Mouse (Mus musculus): ENCODE measurements at regions not wholly inside any gene's neighbourhood (a gene's known extent, or its start where the extent isn't known, plus 50 kb on each side); places are given as distances from the start of the nearest gene placed in this dataset.

DNA sequence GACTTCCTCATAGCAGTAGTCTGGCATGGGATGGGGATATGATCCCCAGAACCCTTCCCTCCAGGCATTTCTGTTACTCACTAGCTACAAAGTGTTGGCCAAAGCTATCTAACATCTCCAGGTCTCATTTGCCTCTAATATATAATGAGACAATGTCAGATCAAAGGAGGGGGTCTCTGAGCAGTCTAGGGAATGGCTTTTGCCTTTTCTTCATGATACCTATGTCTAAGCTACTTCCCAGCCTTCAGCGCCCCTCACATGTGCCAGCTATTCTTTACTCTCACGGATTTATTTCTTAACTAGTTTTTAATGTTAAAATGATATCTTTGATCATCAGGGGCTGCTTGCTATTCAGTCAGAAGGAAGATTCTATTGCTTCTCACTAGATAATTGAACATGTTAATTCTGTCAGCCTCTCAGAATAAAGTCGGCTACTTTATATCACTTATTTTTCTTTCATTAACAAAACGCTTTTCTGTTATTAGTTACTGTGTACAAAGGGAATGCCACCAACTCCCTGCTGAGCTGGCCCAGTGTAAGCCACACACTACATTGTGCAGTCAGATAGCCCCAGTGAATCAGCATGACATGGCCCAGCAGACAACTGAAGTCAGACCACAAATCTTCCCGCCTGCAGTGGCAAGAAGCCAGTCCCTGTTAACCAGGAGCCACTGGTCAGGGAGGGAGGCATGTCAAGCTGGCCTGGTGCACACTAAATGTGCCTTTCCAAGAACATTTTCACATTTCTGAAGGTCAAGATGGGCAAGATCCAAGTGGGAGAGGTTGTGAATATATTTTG, 386.6 kb downstream of the Meis1 start:
- H3K9ac ChIP-seq (replicated peaks; ENCODE audit: low read length): no peak overlapping the region
- H3K36me3 ChIP-seq (replicated peaks; ENCODE audit: control insufficient read depth, insufficient read depth, low read depth, low read length): no peaks in the 10 kb centered on the region
- H3K4me2 ChIP-seq (ENCODE audit: low read depth, low read length): no peak overlapping the region
- no peaks in the 10 kb centered on the region for H3K9me3 ChIP-seq (replicated peaks; ENCODE audit: control insufficient read depth, low read length)
- no peaks in the 10 kb centered on the region for H3K27me3 ChIP-seq (ENCODE audit: control insufficient read depth, insufficient read depth, low read length)
- no peaks in the 10 kb centered on the region for H3K4me1 ChIP-seq (ENCODE audit: control insufficient read depth, insufficient read depth, low read length)
- no peak overlapping the region for H3K27ac ChIP-seq (replicated peaks; ENCODE audit: low read depth, low read length)
- no peak overlapping the region for H3K4me3 ChIP-seq (ENCODE audit: low read depth, low read length)
- 81% methylated on average over 5 of the region's 5 CpGs for WGBS
- no peak for DNase-seq (ENCODE audit: low spot score)
- ATAC-seq (replicated peaks; ENCODE audit: insufficient number of reproducible peaks, low FRiP score, low TSS enrichment, low read depth): no peak

GRCm38 (mm10) chr11:18631570-18631969, 387.2 kb downstream of the Meis1 start:
- ATAC-seq (replicated peaks; ENCODE audit: insufficient number of reproducible peaks, low FRiP score, low TSS enrichment, low read depth) (no peak), DNase-seq (ENCODE audit: low spot score) (no peak)
- Histone ChIP-seq H3K4me2 (ENCODE audit: low read depth, low read length) (no peak overlapping the region), H3K9ac (replicated peaks; ENCODE audit: low read length) (no peak overlapping the region), H3K27me3 (ENCODE audit: control insufficient read depth, insufficient read depth, low read length) (no peaks in the 10 kb centered on the region), H3K36me3 (replicated peaks; ENCODE audit: control insufficient read depth, insufficient read depth, low read depth, low read length) (no peaks in the 10 kb centered on the region), H3K4me3 (ENCODE audit: low read depth, low read length) (no peak overlapping the region), H3K4me1 (ENCODE audit: control insufficient read depth, insufficient read depth, low read length) (no peaks in the 10 kb centered on the region), H3K9me3 (replicated peaks; ENCODE audit: control insufficient read depth, low read length) (no peaks in the 10 kb centered on the region), H3K27ac (replicated peaks; ENCODE audit: low read depth, low read length) (no peak overlapping the region)
- 86% methylated on average over 7 of the region's 7 CpGs for WGBS

- no peak overlapping the region for H3K4me2 ChIP-seq (ENCODE audit: low read depth, low read length)
- H3K9me3 ChIP-seq (replicated peaks; ENCODE audit: control insufficient read depth, low read length): no peaks in the 10 kb centered on the region
- H3K36me3 ChIP-seq (replicated peaks; ENCODE audit: control insufficient read depth, insufficient read depth, low read depth, low read length): no peaks in the 10 kb centered on the region
- no peak overlapping the region for H3K4me3 ChIP-seq (ENCODE audit: low read depth, low read length)
- ATAC-seq (replicated peaks; ENCODE audit: insufficient number of reproducible peaks, low FRiP score, low TSS enrichment, low read depth) (no peak), DNase-seq (ENCODE audit: low spot score) (no peak)
- no peaks in the 10 kb centered on the region for H3K4me1 ChIP-seq (ENCODE audit: control insufficient read depth, insufficient read depth, low read length)
- 59% methylated on average over 3 of the region's 3 CpGs for WGBS
- H3K27ac ChIP-seq (replicated peaks; ENCODE audit: low read depth, low read length): no peak overlapping the region
- no peak overlapping the region for H3K9ac ChIP-seq (replicated peaks; ENCODE audit: low read length)
- H3K27me3 ChIP-seq (ENCODE audit: control insufficient read depth, insufficient read depth, low read length): no peaks in the 10 kb centered on the region
These were observed 397.0 kb downstream of the Meis1 start for GRCm38 (mm10) chr11:18621777-18622176.

DNA sequence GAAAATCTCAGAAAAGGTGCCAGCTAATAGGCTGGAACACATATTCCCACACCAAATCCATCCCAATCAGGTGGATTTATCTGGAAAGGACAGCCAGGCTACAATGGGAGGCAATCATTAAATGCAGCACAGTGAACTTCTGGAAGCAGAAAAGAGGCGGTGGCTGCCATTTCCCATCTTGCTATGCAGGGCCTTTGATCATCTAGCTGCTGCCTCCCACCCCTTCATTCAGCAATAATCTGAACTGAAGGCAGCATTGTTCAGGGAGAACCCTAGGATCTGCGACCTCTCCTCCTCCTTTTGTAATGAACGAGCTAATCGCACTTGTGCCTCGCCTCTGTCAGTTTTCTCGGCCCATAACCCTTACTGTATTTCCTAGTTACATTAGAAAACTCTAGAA, 413.9 kb downstream of the Meis1 start:
- Histone ChIP-seq H3K9ac (replicated peaks; ENCODE audit: low read length) (no peak overlapping the region), H3K27me3 (ENCODE audit: control insufficient read depth, insufficient read depth, low read length) (no peaks in the 10 kb centered on the region), H3K9me3 (replicated peaks; ENCODE audit: control insufficient read depth, low read length) (no peaks in the 10 kb centered on the region), H3K36me3 (replicated peaks; ENCODE audit: control insufficient read depth, insufficient read depth, low read depth, low read length) (no peaks in the 10 kb centered on the region), H3K27ac (replicated peaks; ENCODE audit: low read depth, low read length) (no peak overlapping the region), H3K4me1 (ENCODE audit: control insufficient read depth, insufficient read depth, low read length) (no peaks in the 10 kb centered on the region), H3K4me3 (ENCODE audit: low read depth, low read length) (no peak overlapping the region), H3K4me2 (ENCODE audit: low read depth, low read length) (no peak overlapping the region)
- peak; percentile 13 for DNase-seq (ENCODE audit: low spot score)
- WGBS: 39% methylated on average over 6 of the region's 6 CpGs
- ATAC-seq (replicated peaks; ENCODE audit: insufficient number of reproducible peaks, low FRiP score, low TSS enrichment, low read depth): no peak

DNA sequence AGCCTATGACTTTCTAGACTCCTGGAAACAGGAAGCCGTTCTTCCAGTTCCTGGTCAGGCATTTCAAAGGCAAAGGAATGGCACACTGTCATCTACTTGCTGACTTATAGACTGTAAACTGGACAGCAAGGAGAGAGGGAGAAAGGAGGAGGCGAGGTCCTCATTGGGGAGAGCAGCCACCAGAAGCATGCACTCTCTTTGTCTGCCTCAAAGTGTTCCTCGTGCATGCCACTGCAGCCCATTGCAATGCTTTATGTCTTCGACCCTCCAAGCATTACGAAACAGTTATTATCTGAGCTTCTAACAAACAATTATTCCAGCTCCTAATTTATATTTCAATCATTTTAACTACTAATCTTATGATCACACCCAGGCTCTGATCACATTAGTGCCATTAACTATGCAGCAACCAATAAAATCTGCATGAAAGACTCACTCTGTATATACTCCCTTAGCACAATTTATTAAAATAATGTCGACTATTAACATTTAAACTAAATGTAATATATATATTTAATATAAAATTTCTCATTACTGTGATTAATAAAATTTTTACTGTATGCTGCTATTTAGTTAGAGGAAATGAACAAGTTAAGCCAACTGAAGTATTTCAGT, 417.1 kb downstream of the Meis1 start:
- H3K4me2 ChIP-seq (ENCODE audit: low read depth, low read length): no peak overlapping the region
- ATAC-seq (replicated peaks; ENCODE audit: insufficient number of reproducible peaks, low FRiP score, low TSS enrichment, low read depth): no peak
- 83% methylated on average over 6 of the region's 6 CpGs for WGBS

DNA sequence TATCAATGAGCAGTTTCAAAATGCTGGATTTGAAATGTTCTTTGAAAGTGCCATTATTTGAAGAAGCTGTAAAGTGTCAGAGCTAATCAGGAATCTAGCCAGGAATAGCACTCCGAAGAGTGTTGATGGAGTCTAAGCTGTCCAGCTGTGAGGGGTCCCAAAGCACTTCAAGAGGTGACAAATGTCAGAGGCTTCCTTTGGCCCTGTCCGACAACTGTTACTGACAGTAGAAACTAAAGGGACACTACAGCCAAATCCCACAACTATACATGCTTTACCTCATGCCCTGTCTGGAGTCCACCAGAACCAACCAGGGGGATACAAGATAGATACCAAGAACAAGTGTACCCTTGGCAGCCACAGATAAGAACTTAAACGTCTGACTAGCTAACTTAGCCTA, 420.4 kb downstream of the Meis1 start:
- WGBS: 74% methylated on average over 3 of the region's 3 CpGs
- no peaks in the 10 kb centered on the region for H3K27me3 ChIP-seq (ENCODE audit: control insufficient read depth, insufficient read depth, low read length)
- no peak for DNase-seq (ENCODE audit: low spot score)

More for the DNA sequence above, 417.1 kb downstream of the Meis1 start:
- H3K9ac ChIP-seq (replicated peaks; ENCODE audit: low read length): no peak overlapping the region
- no peaks in the 10 kb centered on the region for H3K36me3 ChIP-seq (replicated peaks; ENCODE audit: control insufficient read depth, insufficient read depth, low read depth, low read length)
- H3K27me3 ChIP-seq (ENCODE audit: control insufficient read depth, insufficient read depth, low read length): no peaks in the 10 kb centered on the region
- no peak overlapping the region for H3K4me3 ChIP-seq (ENCODE audit: low read depth, low read length)
- no peaks in the 10 kb centered on the region for H3K9me3 ChIP-seq (replicated peaks; ENCODE audit: control insufficient read depth, low read length)
- no peak overlapping the region for H3K27ac ChIP-seq (replicated peaks; ENCODE audit: low read depth, low read length)
- DNase-seq (ENCODE audit: low spot score): no peak
- no peaks in the 10 kb centered on the region for H3K4me1 ChIP-seq (ENCODE audit: control insufficient read depth, insufficient read depth, low read length)

GRCm38 (mm10) chr11:18596996-18597395, 421.8 kb downstream of the Meis1 start:
- no peaks in the 10 kb centered on the region for H3K27me3 ChIP-seq (ENCODE audit: control insufficient read depth, insufficient read depth, low read length)
- H3K4me3 ChIP-seq (ENCODE audit: low read depth, low read length): no peak overlapping the region
- no peaks in the 10 kb centered on the region for H3K9me3 ChIP-seq (replicated peaks; ENCODE audit: control insufficient read depth, low read length)
- no peak overlapping the region for H3K9ac ChIP-seq (replicated peaks; ENCODE audit: low read length)
- 78% methylated on average over 4 of the region's 4 CpGs for WGBS
- ATAC-seq (replicated peaks; ENCODE audit: insufficient number of reproducible peaks, low FRiP score, low TSS enrichment, low read depth): no peak
- no peaks in the 10 kb centered on the region for H3K36me3 ChIP-seq (replicated peaks; ENCODE audit: control insufficient read depth, insufficient read depth, low read depth, low read length)
- H3K4me2 ChIP-seq (ENCODE audit: low read depth, low read length): no peak overlapping the region
- H3K27ac ChIP-seq (replicated peaks; ENCODE audit: low read depth, low read length): no peak overlapping the region
- H3K4me1 ChIP-seq (ENCODE audit: control insufficient read depth, insufficient read depth, low read length): no peaks in the 10 kb centered on the region
- DNase-seq (ENCODE audit: low spot score): no peak

More for the DNA sequence above, 420.4 kb downstream of the Meis1 start:
- Histone ChIP-seq H3K9me3 (replicated peaks; ENCODE audit: control insufficient read depth, low read length) (no peaks in the 10 kb centered on the region), H3K4me2 (ENCODE audit: low read depth, low read length) (no peak overlapping the region), H3K27ac (replicated peaks; ENCODE audit: low read depth, low read length) (no peak overlapping the region), H3K4me3 (ENCODE audit: low read depth, low read length) (no peak overlapping the region), H3K4me1 (ENCODE audit: control insufficient read depth, insufficient read depth, low read length) (no peaks in the 10 kb centered on the region), H3K36me3 (replicated peaks; ENCODE audit: control insufficient read depth, insufficient read depth, low read depth, low read length) (no peaks in the 10 kb centered on the region), H3K9ac (replicated peaks; ENCODE audit: low read length) (no peak overlapping the region)
- ATAC-seq (replicated peaks; ENCODE audit: insufficient number of reproducible peaks, low FRiP score, low TSS enrichment, low read depth): no peak

DNA sequence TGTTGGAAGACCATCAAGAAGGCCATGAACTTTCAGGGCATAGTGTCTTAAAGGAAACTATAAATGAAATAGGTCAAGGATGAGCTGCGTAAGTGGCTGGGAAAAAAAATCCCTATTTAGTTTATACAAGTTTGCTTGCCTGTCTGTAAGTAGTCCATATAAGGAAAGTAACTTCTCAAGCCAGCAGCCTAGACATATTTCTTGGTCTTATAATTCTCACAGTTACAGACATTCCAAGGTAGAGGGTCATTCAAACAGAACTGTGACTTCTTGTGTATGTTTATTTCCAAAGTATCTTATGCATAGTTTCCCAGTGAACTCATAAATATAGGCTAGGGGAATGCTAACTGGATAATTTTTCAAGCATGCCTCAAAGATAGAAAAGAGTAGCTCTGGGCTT, 428.3 kb downstream of the Meis1 start:
- WGBS: 82% methylated on average over 1 of the region's 1 CpGs

More for the DNA sequence above, 428.3 kb downstream of the Meis1 start:
- no peaks in the 10 kb centered on the region for H3K9me3 ChIP-seq (replicated peaks; ENCODE audit: control insufficient read depth, low read length)
- H3K27ac ChIP-seq (replicated peaks; ENCODE audit: low read depth, low read length): no peak overlapping the region
- no peaks in the 10 kb centered on the region for H3K27me3 ChIP-seq (ENCODE audit: control insufficient read depth, insufficient read depth, low read length)
- no peak overlapping the region for H3K9ac ChIP-seq (replicated peaks; ENCODE audit: low read length)
- no peaks in the 10 kb centered on the region for H3K4me1 ChIP-seq (ENCODE audit: control insufficient read depth, insufficient read depth, low read length)
- DNase-seq (ENCODE audit: low spot score) (no peak), ATAC-seq (replicated peaks; ENCODE audit: insufficient number of reproducible peaks, low FRiP score, low TSS enrichment, low read depth) (no peak)
- no peak overlapping the region for H3K4me2 ChIP-seq (ENCODE audit: low read depth, low read length)
- no peak overlapping the region for H3K4me3 ChIP-seq (ENCODE audit: low read depth, low read length)
- H3K36me3 ChIP-seq (replicated peaks; ENCODE audit: control insufficient read depth, insufficient read depth, low read depth, low read length): no peaks in the 10 kb centered on the region

Measured in embryonic facial prominence, embryonic 11.5 days (tissue).